Mouse (Mus musculus) thymus, postnatal 0 days (tissue): ENCODE data around the gene Defa20. TPM values are rescaled to one million over a fixed set of nuclear protein-coding genes. Genes with fewer than 3 reads are reported as not detected.
"Not testable (repeated sequence)": the region's sequence is repeated elsewhere in the genome, so short reads cannot be mapped to it uniquely, and the experiment has no call there.

Experiments used
- DNase-seq: peaks from one replicate; pipeline ENCODE4 v3.0.0-alpha.2; 2015; ENCODE audit warnings: low spot score
- polyA plus RNA-seq: library from polyadenylated mRNA; unstranded; fragments of >200 nt; fragmentation: Nextera tagmentation; extraction: Ambion mirVana; gene quantifications from 2 replicates; pipeline ENCODE4 v1.2.1, GENCODE M21; 2015

Gene Defa20
- polyA plus RNA-seq = 0.41 TPM in 1 of 2 replicates, not detected in the other

DNA sequence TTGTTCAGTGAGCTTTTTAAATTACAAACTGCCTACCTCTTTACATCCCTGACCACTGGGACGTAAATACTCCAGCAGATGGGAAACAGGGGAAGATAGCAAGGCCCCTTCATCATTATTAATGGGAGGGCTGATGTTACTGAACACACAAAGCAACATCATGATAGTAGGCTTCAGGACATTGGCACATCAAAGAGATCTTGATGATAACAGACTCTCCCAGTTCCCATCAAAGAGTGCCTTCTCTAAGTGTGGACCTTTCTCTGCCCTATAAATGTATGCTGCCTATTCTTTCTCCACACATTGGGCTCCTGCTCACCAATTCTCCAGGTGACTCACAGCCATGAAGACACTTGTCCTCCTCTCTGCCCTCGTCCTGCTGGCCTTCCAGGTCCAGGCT, at the start of gene Defa20:
Defa20 (plus strand) TSS at position 301 of the 400 bp plus-strand sequence.
- DNase-seq = not testable (repeated sequence)

DNA sequence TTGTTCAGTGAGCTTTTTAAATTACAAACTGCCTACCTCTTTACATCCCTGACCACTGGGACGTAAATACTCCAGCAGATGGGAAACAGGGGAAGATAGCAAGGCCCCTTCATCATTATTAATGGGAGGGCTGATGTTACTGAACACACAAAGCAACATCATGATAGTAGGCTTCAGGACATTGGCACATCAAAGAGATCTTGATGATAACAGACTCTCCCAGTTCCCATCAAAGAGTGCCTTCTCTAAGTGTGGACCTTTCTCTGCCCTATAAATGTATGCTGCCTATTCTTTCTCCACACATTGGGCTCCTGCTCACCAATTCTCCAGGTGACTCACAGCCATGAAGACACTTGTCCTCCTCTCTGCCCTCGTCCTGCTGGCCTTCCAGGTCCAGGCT, 19.7 kb downstream of the Defa20 start, which contains the start of gene Defa32:
Defa32 (plus strand) TSS at position 301 of the 400 bp plus-strand sequence.
- not testable (repeated sequence) for DNase-seq

Other genes starting within 250 kb of the Defa20 start
- not detected in 2 replicates for gene Defa27, start 193.7 kb upstream of the Defa20 start, polyA plus RNA-seq
- gene Defa29, start 182.2 kb upstream of the Defa20 start, polyA plus RNA-seq = 0.28 and 0.34 TPM in 2 replicates
- not detected in 2 replicates for gene Defa2, start 130.7 kb upstream of the Defa20 start, polyA plus RNA-seq
- 1.1 TPM in 1 of 2 replicates, not detected in the other for gene Defa33, start 117.4 kb upstream of the Defa20 start, polyA plus RNA-seq
- not detected in 2 replicates for gene Defa36, start 81.8 kb upstream of the Defa20 start, polyA plus RNA-seq
- gene Gm7849, start 52.7 kb upstream of the Defa20 start, polyA plus RNA-seq = 0.68 and 1.3 TPM in 2 replicates
- gene Defa32, start 19.8 kb downstream of the Defa20 start, polyA plus RNA-seq = 0.41 TPM in 1 of 2 replicates, not detected in the other
- not detected in 2 replicates for gene Defa37, start 56.1 kb downstream of the Defa20 start, polyA plus RNA-seq
- not detected in 2 replicates for gene Defa28, start 73.7 kb downstream of the Defa20 start, polyA plus RNA-seq
- not detected in 2 replicates for gene Gm7861, start 85.2 kb downstream of the Defa20 start, polyA plus RNA-seq
- gene Defa26, start 108.9 kb downstream of the Defa20 start, polyA plus RNA-seq = not detected in 2 replicates
- not detected in 2 replicates for gene Defa17, start 146.5 kb downstream of the Defa20 start, polyA plus RNA-seq
- gene Defa34, start 156.5 kb downstream of the Defa20 start, polyA plus RNA-seq = not detected in 2 replicates
- gene AY761184, start 194.4 kb downstream of the Defa20 start, polyA plus RNA-seq = 0.48 TPM in 1 of 2 replicates, not detected in the other
- gene Defa24, start 225.2 kb downstream of the Defa20 start, polyA plus RNA-seq = 0.59 and 0.77 TPM in 2 replicates